Mouse (Mus musculus): Measurements from ENCODE around the gene Riok1.

The Riok1 gene

GRCm38 (mm10) chr13:38036343-38037043, at the start of gene Riok1:
TSS of gene Riok1 (plus strand) at chr13:38036995.
- DNase-seq (ENCODE audit: low spot score), result no peak

DNA sequence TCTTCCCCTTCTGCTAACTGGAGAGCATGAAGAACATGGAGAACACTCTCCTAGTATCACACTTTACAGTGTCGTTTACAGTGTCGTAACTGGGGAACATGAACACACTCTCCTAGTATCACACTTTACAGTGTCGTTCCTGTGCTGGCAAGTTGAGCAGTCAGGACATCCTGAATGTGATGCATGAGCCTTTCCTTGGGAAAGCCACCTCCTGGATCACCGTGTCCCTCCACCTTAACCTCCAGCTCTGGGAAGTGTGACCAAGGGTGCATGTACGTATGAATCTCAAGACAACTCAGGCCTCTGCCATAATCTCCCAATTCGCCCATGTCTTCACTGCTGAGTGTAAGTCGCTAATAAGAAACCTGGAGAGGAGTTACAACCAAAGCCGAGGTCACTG, 47.1 kb upstream of the Riok1 start:
- DNase-seq (ENCODE audit: low spot score), result no peak

DNA sequence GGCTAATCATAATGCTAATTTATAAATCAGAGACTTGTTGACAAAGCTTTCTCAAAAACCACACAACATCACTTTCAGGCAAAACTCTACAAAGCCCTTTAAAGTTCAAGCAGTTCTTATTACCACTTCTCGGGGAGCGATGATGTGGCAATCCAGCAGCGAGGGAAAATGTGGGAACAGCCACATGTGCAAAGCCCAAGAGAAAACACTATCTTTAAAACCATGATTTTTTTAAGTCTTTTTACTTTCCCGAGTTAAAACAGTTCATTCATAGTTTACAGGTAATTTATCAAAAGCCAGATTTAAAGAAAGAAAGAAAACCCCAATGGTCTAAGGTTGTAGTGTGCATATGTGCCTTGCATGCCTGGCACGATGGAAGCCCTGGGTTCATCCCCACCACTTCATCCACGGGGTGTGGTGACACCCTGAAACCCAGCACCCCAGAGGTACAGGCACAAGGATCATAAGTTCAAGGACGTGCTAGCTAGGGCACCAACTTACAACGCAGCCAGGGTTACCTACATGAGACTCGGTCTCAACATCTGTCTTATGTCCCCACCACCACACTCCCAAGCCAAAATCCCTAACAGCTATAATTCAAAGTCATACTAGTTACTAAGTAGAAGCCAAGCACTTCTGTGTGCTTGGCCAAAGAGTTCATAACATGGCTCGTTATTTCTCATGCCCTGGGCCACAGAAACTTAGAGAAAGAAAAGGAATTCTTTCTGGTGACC, 44.0 kb upstream of the Riok1 start:
- DNase-seq (ENCODE audit: low spot score), result no peak

DNA sequence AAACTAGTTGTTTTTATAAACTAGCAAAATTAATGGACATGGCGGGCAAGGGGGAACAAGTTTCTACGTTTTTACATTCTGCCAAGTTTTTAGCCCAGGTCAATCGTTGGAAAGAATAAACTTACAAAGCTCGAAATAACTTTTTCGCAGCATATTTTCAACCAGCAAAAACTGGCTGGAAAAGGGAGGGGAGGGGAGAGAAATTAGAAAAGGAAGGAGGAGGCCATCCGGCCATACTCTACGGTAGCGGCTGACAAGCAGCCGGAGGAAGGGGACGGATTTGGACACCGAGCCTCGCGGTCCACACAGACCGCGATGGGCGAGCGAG, 43.5 kb upstream of the Riok1 start:
- DNase-seq (ENCODE audit: low spot score), result no peak

GRCm38 (mm10) chr13:37993704-37994404, 42.9 kb upstream of the Riok1 start, which contains the start of gene Ssr1:
TSS of gene Ssr1 (minus strand) at chr13:37994217.
- peak; percentile 90 for DNase-seq (ENCODE audit: low spot score)

GRCm38 (mm10) chr13:37994405-37994749, 42.4 kb upstream of the Riok1 start:
- no peak for DNase-seq (ENCODE audit: low spot score)

DNA sequence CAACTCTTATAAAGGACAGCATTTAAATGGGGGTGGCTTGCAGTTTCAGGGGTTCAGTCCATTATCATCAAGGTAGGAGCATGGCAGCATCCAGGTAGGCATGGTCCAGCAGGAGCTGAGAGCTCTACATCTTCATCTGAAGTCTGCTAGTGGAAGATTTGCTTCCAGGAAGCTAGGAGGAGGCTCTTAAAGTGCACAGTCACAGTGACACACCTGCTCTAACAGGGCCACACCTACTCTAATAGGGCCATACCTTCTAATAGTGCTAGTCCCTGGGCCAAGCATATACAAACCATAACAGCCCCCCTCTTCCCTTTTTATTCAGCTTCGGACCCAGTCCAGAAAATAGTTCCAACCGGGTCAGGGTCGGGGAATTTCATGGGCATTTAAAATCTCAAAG, 37.1 kb upstream of the Riok1 start:
- no peak for DNase-seq (ENCODE audit: low spot score)

DNA sequence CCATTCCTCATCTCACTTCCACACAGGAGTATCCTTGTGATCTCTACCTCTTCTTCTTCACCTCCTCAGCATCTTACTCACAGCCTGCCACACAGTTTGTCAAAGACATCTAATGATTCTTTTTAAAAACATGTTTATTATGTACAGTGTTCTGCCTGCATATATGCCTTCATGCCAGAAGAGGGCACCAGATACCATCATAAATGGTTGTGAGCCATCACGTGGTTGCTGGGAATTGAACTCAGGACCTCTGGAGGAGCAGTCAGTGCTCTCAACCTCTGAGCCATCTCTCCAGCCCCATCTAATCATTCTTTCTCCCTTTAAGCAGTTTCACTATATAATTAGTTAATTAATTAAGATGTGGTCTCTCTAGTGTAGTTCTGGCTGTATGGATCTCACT, 34.3 kb upstream of the Riok1 start:
- DNase-seq (ENCODE audit: low spot score), result no peak

- DNase-seq (ENCODE audit: low spot score), result no peak
Observed at GRCm38 (mm10) chr13:38007972-38008371, 28.8 kb upstream of the Riok1 start.

- DNase-seq (ENCODE audit: low spot score), result no peak
Observed at GRCm38 (mm10) chr13:38009721-38010408, 26.9 kb upstream of the Riok1 start.

DNA sequence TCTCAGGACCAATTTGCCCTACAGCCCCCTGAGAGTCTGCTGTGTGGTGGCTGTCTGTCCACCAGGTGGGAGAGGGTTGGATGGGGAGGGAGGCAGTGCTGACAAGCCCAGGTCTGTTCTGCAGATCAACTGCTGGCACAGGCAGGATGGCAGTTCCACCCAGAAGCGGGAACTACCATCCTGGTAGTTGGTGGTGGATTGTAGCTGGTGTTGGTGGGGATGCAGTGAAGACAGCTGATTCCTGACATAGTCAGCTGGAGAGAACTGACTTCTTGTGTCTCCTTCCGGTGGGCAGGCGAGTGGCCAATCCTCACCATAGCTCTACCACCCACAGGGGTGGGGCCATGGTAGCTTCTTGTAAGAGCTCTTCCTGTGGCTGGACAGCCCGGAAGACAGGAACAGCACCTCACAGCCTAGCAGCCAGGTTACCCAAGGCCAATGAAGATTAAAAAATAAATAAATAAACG, 26.3 kb upstream of the Riok1 start:
- DNase-seq (ENCODE audit: low spot score), result no peak

DNA sequence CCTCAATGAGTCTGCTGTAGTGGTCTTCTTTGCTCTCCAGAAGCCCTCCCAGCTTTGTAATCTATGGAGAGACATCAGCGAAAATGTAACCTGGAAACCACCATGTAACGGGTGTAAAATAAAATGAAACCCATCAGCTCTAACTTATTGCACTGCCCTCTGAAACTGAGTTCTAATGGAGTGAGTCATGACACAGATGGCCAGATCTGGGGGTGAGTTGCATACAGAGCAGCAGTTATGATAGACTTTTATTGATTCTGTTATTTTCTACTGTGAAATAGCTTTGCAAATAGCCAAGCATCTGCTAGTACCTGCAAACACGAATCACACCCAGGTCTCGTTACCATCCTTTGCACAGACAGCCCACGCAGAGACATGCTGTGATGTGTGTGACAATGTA, 24.4 kb upstream of the Riok1 start:
- DNase-seq (ENCODE audit: low spot score), result no peak

- DNase-seq (ENCODE audit: low spot score), result no peak
Observed at GRCm38 (mm10) chr13:38015591-38015990, 21.2 kb upstream of the Riok1 start.

GRCm38 (mm10) chr13:38018791-38019190, 18.0 kb upstream of the Riok1 start:
- no peak for DNase-seq (ENCODE audit: low spot score)

DNA sequence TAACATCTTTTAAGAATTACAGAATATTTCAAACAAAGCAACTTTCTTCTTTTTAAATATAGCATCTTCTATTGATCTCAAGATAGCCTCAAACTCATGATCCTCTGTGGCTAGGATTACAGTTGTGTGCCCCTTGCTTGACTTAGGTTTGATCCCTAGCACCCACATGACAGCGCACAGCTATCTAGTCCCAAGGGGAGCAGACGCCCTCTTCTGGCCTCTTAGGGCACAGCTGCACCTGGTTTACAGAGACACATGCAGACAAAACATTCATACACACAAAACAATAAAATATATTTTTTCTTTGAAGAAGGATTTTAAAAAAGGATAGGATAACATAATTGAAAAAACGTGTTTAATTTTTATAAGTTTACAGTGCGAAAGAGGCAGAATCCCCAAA, 10.9 kb upstream of the Riok1 start:
- DNase-seq (ENCODE audit: low spot score), result no peak

DNA sequence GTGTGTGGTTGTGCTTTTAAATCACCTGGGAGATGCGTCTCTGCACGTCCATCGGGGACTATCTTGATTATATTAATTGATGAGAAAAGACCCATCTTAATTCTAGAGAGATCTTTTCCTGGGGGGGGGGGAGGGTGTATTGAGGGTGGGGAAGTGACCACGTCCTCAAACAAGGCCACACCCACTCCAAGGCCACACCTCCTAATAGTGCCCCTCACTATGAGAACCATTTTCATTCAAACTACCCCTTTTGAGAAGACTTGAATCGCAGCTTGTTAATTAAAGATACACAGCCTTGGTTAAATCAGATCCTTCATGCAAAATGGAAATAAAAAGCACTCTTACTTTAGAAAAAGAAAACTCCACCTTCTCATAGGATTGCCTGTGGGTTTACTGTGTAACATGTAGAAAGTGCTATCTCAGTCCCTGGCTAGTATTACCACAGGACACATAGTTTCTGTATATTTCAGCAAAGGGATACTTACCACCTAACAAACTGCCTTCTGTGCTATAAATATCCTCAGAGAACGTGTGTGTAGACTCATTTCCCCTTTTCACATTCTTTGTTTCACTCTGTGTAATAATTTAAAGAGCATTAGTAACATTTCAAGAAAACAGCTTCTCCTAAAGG, 9.1 kb upstream of the Riok1 start:
- no peak for DNase-seq (ENCODE audit: low spot score)

DNA sequence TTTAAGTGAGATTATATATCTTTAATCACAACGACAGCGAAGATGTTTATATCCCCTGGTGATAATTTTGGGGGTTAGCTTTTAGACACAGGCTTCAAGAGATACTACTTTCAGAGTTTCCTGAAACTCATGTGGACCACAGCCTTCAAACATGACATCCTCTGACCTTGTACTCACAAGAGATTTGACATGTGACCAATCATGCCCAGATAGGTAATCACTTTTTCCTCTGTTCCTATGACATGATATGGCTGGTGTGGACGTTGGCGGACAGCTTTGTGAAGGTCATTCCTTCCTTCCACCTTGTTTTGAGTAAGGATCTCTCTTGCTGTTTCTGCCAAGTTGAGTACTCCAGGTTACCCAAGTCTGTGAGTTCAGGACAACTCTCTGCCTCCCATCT, 8.4 kb upstream of the Riok1 start:
- DNase-seq (ENCODE audit: low spot score), result no peak

- DNase-seq (ENCODE audit: low spot score), result peak; percentile 94
Observed at GRCm38 (mm10) chr13:38037044-38037687, 371 bp downstream of the Riok1 start, which contains the start of gene Cage1. TSS of gene Cage1 (minus strand) at chr13:38037069.

DNA sequence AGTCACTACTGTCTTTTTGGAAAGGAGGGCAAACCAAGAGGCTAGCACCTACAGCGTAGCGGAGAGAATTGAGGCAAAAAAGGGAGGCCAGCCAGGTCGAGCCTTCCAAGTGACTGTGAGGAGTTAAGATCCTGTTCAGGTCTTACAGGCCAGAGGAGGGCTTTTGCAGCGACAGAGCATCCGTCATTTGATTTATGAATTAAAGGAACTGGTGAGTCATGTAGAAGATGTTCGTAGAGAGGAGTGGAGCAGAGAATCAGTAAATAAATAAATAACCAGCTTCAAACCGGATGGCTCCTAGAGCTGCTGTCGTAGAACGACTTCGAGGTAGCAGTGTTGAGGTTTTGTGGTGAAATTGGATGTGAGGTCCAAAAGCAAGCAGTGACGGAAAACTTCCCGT, 1.0 kb downstream of the Riok1 start:
- no peak for DNase-seq (ENCODE audit: low spot score)

DNA sequence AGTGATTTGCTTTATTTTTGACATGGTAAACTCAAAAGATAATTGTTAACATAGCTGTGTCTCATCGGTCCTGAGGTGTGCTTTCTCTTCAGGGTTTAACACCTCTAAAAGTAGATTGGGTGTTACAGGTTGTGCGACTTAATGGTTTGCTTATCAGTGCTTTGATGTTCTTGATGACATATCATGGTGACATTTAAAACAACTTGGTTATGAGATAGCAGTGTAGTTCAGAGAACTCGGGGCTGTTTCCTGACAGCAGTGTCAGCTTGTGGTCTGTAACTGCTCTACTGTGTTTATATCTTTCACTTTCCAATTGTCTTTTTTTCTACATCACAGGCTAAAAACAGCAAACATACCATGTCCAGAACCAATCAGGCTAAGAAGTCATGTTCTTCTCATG, 13.1 kb downstream of the Riok1 start:
- no peak for DNase-seq (ENCODE audit: low spot score)

- no peak for DNase-seq (ENCODE audit: low spot score)
Observed at GRCm38 (mm10) chr13:38062678-38063077, 25.9 kb downstream of the Riok1 start.
